Mouse (Mus musculus) Patski (cell line): Measurements from ENCODE around the gene Arl6ip6. TPM values are rescaled to one million over a fixed set of nuclear protein-coding genes. Genes with fewer than 3 reads are reported as not detected.

Experiments
- ATAC-seq: fragments of 100-300 bp; one replicate; pipeline ENCODE4 v1.8.0; 2021
- CTCF ChIA-PET: fragments of 350-600 bp; sonication (Branson Sonifier 250); formaldehyde crosslinking; loops from one replicate; lab custom pipeline; 2022; ENCODE audit warnings: inconsistent platforms; lab: Charles Lee
- POLR2A ChIA-PET: fragments of 350-600 bp; sonication (Branson Sonifier 250); formaldehyde crosslinking; loops from one replicate; lab custom pipeline; 2022; ENCODE audit warnings: antibody characterized with exemption, inconsistent platforms; lab: Charles Lee
- DNase-seq: peaks from one replicate; pipeline ENCODE4 v3.0.0-alpha.2; 2011; ENCODE audit warnings: low read depth, low spot score
- H3K27me3 ChIP-seq: fragments of 371-371 bp; one replicate; pipeline ENCODE4 v1.5.1; 2021
- CTCF ChIP-seq: fragments of 100-300 bp; IDR thresholded peaks from one replicate; pipeline ENCODE4 v1.5.1; 2021
- in situ Hi-C: fragments of 300-500 bp; cut with MboI; formaldehyde crosslinking; loops from 3 replicates; pipeline ENCODE4 v1.11.1; 2018; ENCODE audit warnings: low pct_unique_long_range_greater_than_20kb, mixed read lengths
- polyA plus RNA-seq: library from polyadenylated mRNA; unstranded; gene quantifications from one replicate; pipeline ENCODE4 v1.2.3, GENCODE M21; 2021

The Arl6ip6 gene
- polyA plus RNA-seq, 1 experiment from 2014 or later = 32.1 TPM

- in situ Hi-C loops = no loop called here
- no peak for ATAC-seq
- ChIA-PET CTCF (no interaction called here), POLR2A (no interaction called here)
- no peaks in the 10 kb centered on the region for H3K27me3 ChIP-seq
- TF ChIP-seq CTCF = no peak
- DNase-seq = no peak
These were observed 8.8 kb downstream of the Arl6ip6 start for GRCm38 (mm10) chr2:53200164-53200885.

DNA sequence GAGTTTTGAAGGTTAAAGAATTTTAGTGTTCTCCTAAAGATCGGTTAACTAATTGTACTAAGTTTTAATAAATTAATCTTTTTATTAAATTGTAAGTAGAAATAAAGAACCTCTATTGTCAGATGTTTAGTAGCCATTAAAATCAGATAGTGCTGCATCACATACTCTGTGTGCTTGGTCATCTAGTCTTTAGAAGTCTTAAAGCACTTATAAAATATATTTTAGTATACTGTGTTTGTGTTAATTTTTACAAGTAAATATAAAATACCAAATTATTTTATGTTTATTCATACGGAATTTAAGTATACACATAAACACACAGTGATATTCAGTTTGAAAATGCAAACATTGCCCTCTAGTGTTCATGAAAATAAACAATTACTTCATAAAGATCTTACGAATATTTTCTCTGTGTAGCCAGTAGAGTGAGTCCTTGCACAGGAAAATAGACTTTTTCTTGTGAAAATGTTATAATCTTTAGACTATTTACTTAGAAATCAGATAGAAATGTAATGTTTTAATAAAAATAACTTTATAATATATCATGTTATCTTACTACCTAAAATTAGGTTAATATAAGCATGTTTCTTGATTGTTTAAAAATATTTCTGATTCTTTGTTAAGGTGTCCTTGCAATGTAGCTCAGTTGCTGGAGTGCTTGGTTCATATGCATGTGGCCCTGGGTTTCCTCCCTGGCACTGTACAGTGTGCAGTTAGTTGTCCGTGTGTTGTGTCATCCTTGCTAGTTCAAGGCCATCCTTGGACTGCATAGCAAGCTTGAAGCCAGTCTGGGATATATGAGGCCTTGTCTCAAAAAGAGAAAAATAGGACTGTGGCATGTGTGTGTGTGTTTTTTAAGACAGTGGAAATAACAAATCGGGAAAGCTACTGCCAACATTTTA is 13.1 kb downstream of the Arl6ip6 start:
- ATAC-seq (peak; percentile 73), DNase-seq (no peak)
- CTCF ChIA-PET = interaction anchor here (1.0 to 1.5 kb wide), 3 partner anchors 9 to 448 kb away, joined by 3 to 5 read pairs (median 4); no protein-coding TSS in a partner anchor
- no peaks in the 10 kb centered on the region for H3K27me3 ChIP-seq
- POLR2A ChIA-PET = no interaction called here
- in situ Hi-C loops = loop anchor here (5.0 kb wide), 1 partner anchor 442 kb away; no protein-coding TSS in a partner anchor
- TF ChIP-seq CTCF = peak; percentile 37

DNA sequence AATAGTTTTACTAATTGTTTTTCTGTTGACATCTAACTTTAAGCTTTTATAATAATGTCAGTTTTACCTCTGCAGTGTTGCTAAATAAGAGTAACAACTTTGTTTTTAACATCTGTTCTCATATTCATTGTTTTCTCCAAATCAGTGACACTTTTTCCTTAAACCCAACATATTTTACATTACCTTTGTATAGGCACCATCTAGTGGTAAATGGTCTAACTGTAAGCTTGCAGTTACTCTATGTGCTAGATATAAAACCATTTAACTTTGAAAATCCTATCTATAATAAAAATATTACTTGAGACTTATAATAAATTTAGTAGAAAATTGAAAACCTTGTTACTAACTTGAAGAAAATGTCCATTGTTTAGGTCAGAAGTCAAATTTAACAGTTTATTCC is 15.2 kb downstream of the Arl6ip6 start:
- in situ Hi-C loops = loop anchor here (5.0 kb wide), 1 partner anchor 444 kb away; no protein-coding TSS in a partner anchor
- ChIA-PET POLR2A (no interaction called here), CTCF (no interaction called here)
- H3K27me3 ChIP-seq = no peaks in the 10 kb centered on the region
- ATAC-seq = no peak
- TF ChIP-seq CTCF = peak; percentile 10
- DNase-seq = no peak

DNA sequence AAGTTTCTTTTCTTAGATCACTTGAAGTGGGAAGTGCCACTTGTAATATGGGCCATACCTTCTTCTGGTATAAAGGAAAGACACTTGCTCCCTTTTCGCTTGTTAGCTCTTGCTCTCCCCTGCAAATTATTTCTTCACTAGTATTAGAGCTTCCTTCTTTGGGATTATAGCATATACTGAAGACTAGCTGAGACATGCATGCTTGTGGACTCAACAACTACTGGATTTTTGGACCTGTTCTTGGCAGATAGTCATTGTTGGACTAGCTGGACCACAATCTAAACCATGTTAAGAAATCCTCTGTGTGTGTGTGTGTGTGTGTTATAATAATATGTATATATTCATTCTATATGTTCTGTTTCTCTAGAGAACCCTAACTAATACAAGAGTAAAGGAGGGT is 22.0 kb downstream of the Arl6ip6 start:
- CTCF ChIA-PET = interaction anchor here (1.4 to 1.5 kb wide), 2 partner anchors 8 to 11 kb away, joined by 3 to 4 read pairs; no protein-coding TSS in a partner anchor
- no peak for TF ChIP-seq CTCF
- POLR2A ChIA-PET = no interaction called here
- no peak for ATAC-seq
- no peaks in the 10 kb centered on the region for H3K27me3 ChIP-seq
- in situ Hi-C loops = loop anchor here (10.0 kb wide), 1 partner anchor 901 kb away; no protein-coding TSS in a partner anchor
- no peak for DNase-seq

DNA sequence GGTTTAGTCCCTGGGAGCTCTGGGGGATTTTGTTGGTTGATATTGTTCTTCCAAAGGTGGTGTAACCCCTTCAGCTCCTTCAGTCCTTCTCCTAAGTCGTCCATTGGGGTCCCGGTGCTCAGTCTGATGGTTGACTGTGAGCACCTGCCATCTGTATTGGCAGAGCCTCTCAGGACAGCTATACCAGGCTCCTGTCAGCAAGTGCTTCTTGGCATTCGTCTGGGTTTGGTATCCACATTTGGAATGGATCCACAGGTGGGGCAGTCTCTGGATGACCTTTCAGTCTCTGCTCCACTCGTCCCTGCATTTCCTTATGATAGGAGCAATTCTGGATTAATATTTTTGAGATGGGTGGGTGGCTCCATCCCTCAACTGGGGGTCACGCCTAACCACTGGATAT is 30.7 kb downstream of the Arl6ip6 start:
- ChIA-PET CTCF (interaction anchor here (1.0 kb wide), 1 partner anchor 15 kb away, joined by 3 read pairs; no protein-coding TSS in a partner anchor), POLR2A (no interaction called here)
- H3K27me3 ChIP-seq = no peaks in the 10 kb centered on the region
- ATAC-seq = no peak
- no peak for DNase-seq
- no peak for TF ChIP-seq CTCF
- in situ Hi-C loops = no loop called here

- no peak for TF ChIP-seq CTCF
- CTCF ChIA-PET = no interaction called here
- in situ Hi-C loops = no loop called here
- POLR2A ChIA-PET = no interaction called here
- no peak for ATAC-seq
- DNase-seq = no peak
- H3K27me3 ChIP-seq = peaks cover 14% of the 10 kb centered on the region
These were observed 65.5 kb downstream of the Arl6ip6 start for GRCm38 (mm10) chr2:53256982-53257381.

Other genes with a start within 250 kb of the Arl6ip6 start
- 103 TPM for gene Prpf40a, start 442 bp upstream of the Arl6ip6 start, polyA plus RNA-seq